Mouse (Mus musculus) limb, embryonic 14.5 days (tissue): ENCODE data around the gene Sort1. TPM values are rescaled to one million over a fixed set of nuclear protein-coding genes. Genes with fewer than 3 reads are reported as not detected.
A peak's percentile ranks its signal among the peaks of the same experiment; 100 is the strongest.

Experiments
- ATAC-seq: fragments of 200-750 bp; cut with Nextera tagmentation; 2 replicates; pipeline ENCODE4 v1.8.0; 2017; ENCODE audit warnings: low read depth, moderate number of reproducible peaks, moderate TSS enrichment; ENCODE audit not compliant: low FRiP score
- DNase-seq: peaks from one replicate; pipeline ENCODE4 v3.0.0-alpha.2; 2015; ENCODE audit warnings: low spot score
- H3K27ac ChIP-seq: fragments of 300-500 bp; sonication (generic); replicated peaks from 2 replicates; pipeline ENCODE4 v1.5.1; 2014; ENCODE audit warnings: low read depth, mild to moderate bottlenecking, low read length, moderate library complexity, mixed read lengths
- H3K27me3 ChIP-seq: fragments of 300-500 bp; sonication (generic); 2 replicates; pipeline ENCODE4 v1.6.1; 2014; ENCODE audit warnings: low read length, mixed read lengths; ENCODE audit not compliant: control insufficient read depth, insufficient read depth
- H3K36me3 ChIP-seq: fragments of 300-500 bp; sonication (generic); 2 replicates; pipeline ENCODE4 v1.6.1; 2014; ENCODE audit warnings: mild to moderate bottlenecking, low read length, moderate library complexity, mixed read lengths; ENCODE audit not compliant: control insufficient read depth, insufficient read depth
- H3K4me1 ChIP-seq: fragments of 300-500 bp; sonication (generic); 2 replicates; pipeline ENCODE4 v1.6.1; 2014; ENCODE audit warnings: antibody characterized with exemption, low read length, mixed read lengths; ENCODE audit not compliant: control insufficient read depth, insufficient read depth
- H3K4me2 ChIP-seq: fragments of 300-500 bp; sonication (generic); replicated peaks from 2 replicates; pipeline ENCODE4 v1.6.1; 2014; ENCODE audit warnings: low read depth, mild to moderate bottlenecking, low read length, moderate library complexity; ENCODE audit not compliant: severe bottlenecking
- H3K4me3 ChIP-seq: fragments of 300-500 bp; sonication (generic); replicated peaks from 2 replicates; pipeline ENCODE4 v1.5.1; 2014; ENCODE audit warnings: low read length
- H3K9ac ChIP-seq: fragments of 300-500 bp; sonication (generic); 2 replicates; pipeline ENCODE4 v1.6.1; 2014; ENCODE audit warnings: mild to moderate bottlenecking, low read depth, low read length, moderate library complexity; ENCODE audit not compliant: severe bottlenecking
- H3K9me3 ChIP-seq: fragments of 300-500 bp; sonication (generic); 2 replicates; pipeline ENCODE4 v1.6.1; 2016; ENCODE audit warnings: low read length; ENCODE audit not compliant: control insufficient read depth
- POLR2A ChIP-seq: fragments of 200-500 bp; IDR thresholded peaks from 2 replicates; pipeline ENCODE4 v1.8.0; 2012; ENCODE audit warnings: inconsistent platforms, mild to moderate bottlenecking, moderate library complexity, borderline replicate concordance; ENCODE audit not compliant: insufficient read depth, insufficient read length; ENCODE audit errors: extremely low read depth
- WGBS: fragments of 180-500 bp; shearing (Covaris S2); extraction: QIAGEN DNeasy Blood & Tissue Kit; methylation state at CpG from one replicate; pipeline ENCODE4 v1.1.7; 2014; 5-methylcytosine and 5-hydroxymethylcytosine counted together
- polyA plus RNA-seq, 2 experiments: library from polyadenylated mRNA; depleted of rRNA in 1 of 2; stranded (reverse) in 1 of 2; unstranded in 1 of 2; fragments of >200 nt; fragmentation: Nextera tagmentation in 1 of 2; extraction: Ambion mirVana in 1 of 2; gene quantifications; 2 replicates each; pipeline versions ENCODE4 v1.2.1 to v1.2.3; 2012 to 2014

Gene Sort1
- polyA plus RNA-seq, 2 experiments, result 17.9 to 30.4 TPM

DNA sequence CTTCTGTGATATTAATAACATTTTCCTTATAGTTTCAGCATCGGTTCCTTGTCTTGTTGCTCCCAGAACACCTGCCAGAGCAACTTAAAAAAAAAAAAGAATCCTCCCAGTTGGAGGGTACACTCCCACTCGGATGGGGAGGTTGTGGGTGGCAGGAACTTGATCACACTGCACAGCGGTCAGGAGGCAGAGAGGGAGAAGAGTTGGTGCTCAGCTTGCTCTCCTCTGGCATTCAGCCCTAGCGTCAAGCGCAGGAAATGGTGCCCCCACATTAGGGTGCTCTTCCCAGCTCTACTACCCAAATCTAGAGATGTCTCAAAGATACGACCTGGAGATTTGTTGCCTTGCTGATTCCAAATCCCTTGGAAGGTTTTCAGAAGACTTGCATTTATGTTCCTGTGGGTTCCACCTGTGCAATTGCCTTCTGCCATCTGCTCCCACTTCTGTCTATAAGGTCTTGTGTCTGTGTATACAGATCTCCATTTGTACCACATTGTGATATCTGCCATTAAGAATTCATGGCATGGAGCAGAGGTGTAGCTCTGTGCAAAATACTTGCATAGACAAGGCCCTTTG, 16.7 kb downstream of the Sort1 start:
- DNase-seq, result no peak
- Histone ChIP-seq H3K9me3 (no peaks in the 10 kb centered on the region), H3K27me3 (no peaks in the 10 kb centered on the region), H3K4me1 (peaks cover 15% of the 10 kb centered on the region), H3K4me2 (no peak overlapping the region), H3K36me3 (0 out of 2 replicates have a peak, but pooled peaks cover 3% of the 10 kb centered on the region), H3K27ac (no peak overlapping the region), H3K4me3 (no peak overlapping the region), H3K9ac (no peak overlapping the region)
- TF ChIP-seq POLR2A, result no peak
- ATAC-seq, result no peak
- 84% methylated on average over 6 of the region's 6 CpGs for WGBS

DNA sequence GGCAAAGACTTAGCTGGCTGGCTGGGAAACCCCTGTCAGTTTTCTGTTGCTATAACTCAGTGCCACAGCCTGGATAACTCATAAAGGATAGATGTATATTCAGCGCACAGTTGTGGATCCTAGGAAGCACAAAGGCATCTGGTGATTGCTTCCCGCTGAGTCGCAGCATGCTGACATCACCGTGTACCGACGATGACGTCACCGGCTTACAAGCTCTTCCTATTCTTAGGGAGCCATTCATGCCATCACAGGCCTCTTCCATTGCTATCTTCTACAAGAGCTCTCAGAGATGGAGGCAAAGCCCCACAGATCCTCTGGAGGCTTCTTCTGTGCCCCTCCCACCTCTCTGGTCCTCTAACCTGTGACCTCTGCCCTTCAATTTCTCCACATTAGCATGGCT, 19.8 kb downstream of the Sort1 start:
- no peak overlapping the region for H3K4me3 ChIP-seq
- no peak overlapping the region for H3K4me2 ChIP-seq
- H3K36me3 ChIP-seq, result 0 out of 2 replicates have a peak, but pooled peaks cover 3% of the 10 kb centered on the region
- no peak for TF ChIP-seq POLR2A
- peaks cover 7% of the 10 kb centered on the region; the same call in 1 of the 2 replicates for H3K4me1 ChIP-seq
- no peaks in the 10 kb centered on the region for H3K27me3 ChIP-seq
- H3K9me3 ChIP-seq, result no peaks in the 10 kb centered on the region
- ATAC-seq, result no peak
- WGBS, result 91% methylated on average over 8 of the region's 8 CpGs
- no peak for DNase-seq
- H3K27ac ChIP-seq, result no peak overlapping the region
- no peak overlapping the region for H3K9ac ChIP-seq

DNA sequence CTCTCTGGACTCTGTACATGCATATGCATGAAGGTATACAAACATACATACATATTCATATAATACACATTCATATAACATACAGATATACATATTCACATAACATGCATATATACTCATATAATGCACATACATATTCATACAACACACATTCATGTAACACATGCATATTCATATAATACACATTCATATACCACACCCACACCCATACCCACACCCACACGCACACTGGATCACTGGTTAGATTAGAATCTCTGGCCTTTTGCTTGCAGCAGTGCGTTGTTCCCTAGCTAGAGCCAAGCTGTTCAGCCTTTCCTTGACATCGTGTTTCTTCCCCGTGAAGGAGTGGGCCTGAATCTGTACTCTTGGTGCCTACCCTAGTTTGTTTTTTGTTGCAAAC, 20.9 kb downstream of the Sort1 start:
- H3K4me1 ChIP-seq, result peaks cover 7% of the 10 kb centered on the region; the same call in 1 of the 2 replicates
- ATAC-seq (no peak), DNase-seq (no peak)
- H3K4me3 ChIP-seq, result no peak overlapping the region
- no peak overlapping the region for H3K4me2 ChIP-seq
- H3K27ac ChIP-seq, result no peak overlapping the region
- no peak overlapping the region for H3K9ac ChIP-seq
- H3K36me3 ChIP-seq, result 0 out of 2 replicates have a peak, but pooled peaks cover 3% of the 10 kb centered on the region
- no peaks in the 10 kb centered on the region for H3K27me3 ChIP-seq
- 88% methylated on average over 4 of the region's 4 CpGs for WGBS
- TF ChIP-seq POLR2A, result no peak
- no peaks in the 10 kb centered on the region for H3K9me3 ChIP-seq

DNA sequence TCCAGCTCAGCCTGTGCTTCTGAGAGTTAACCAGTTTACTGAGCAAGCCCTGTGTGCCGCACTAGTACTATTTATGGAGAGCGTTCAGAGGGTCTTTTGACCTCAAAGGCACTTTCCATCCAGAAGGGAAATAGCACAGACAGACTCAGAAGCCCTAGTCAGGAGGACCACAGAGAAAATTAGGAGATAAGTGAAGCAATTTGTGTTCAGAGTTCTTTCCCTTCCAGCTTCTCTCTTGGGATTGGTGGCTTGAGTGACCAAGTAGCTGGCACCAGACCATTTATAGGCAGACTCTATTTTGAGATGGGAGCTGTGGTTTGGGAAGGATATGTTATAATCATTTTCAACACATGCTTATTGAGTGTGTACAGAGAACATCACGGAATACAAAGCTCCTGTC, 22.5 kb downstream of the Sort1 start:
- Histone ChIP-seq H3K27me3 (no peaks in the 10 kb centered on the region), H3K4me2 (no peak overlapping the region), H3K36me3 (peaks cover 7% of the 10 kb centered on the region; the same call in 1 of the 2 replicates), H3K9ac (no peak overlapping the region), H3K9me3 (no peaks in the 10 kb centered on the region), H3K4me3 (no peak overlapping the region), H3K4me1 (peaks cover 7% of the 10 kb centered on the region; the same call in 1 of the 2 replicates), H3K27ac (peak overlapping the region; percentile 35; the same call in 1 of the 2 replicates)
- 60% methylated on average over 3 of the region's 3 CpGs for WGBS
- no peak for TF ChIP-seq POLR2A
- no peak for ATAC-seq
- no peak for DNase-seq

DNA sequence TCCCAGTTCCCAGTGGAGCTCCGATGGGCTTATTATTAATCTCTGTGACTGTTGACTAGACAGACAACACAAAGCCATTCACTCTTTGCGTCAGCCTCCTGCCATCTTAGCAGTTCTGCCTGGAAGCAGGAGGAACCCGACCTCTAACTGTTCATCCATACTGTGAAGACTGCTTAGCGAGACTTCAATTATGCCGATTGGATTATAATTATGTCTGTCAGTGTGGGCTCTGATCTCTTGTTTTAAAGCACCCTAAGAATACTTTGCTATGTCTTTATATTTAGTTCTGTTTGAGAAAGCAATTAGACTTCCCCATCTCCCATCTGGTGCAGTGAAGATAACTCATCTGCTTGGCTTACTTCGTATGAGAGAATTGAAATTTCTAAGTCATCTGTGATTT, 23.6 kb downstream of the Sort1 start:
- ATAC-seq, result no peak
- WGBS, result 81% methylated on average over 6 of the region's 6 CpGs

DNA sequence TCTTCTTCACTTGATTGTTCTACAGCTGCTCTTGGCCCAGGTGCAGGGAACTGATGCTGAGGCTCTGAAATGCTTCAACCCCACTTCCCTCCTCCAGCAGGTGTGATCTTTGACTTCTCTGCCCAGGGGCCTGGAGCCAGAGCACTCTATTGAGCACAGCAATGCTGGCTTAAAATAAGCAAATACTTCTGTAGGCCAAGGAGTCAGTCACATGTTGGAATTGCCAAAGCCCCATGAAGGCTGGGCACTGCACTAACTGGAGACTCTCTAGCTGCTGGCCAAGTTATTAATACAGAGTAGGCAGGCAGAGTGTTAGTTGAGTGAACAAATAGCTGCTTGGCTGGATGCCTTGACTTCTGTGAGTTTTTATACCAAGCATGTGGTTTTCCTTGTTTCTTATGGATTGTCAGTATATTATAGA, 27.0 kb downstream of the Sort1 start:
- DNase-seq (peak; percentile 58), ATAC-seq (no peak)
- no peak overlapping the region for H3K27ac ChIP-seq

More for the DNA sequence above, 23.6 kb downstream of the Sort1 start:
- Histone ChIP-seq H3K27me3 (no peaks in the 10 kb centered on the region), H3K9ac (no peak overlapping the region), H3K36me3 (peaks cover 7% of the 10 kb centered on the region; the same call in 1 of the 2 replicates), H3K4me3 (no peak overlapping the region), H3K4me1 (peaks cover 7% of the 10 kb centered on the region; the same call in 1 of the 2 replicates), H3K4me2 (no peak overlapping the region), H3K9me3 (no peaks in the 10 kb centered on the region), H3K27ac (no peak overlapping the region)
- DNase-seq, result no peak
- TF ChIP-seq POLR2A, result no peak

More for the DNA sequence above, 27.0 kb downstream of the Sort1 start:
- peaks cover 2% of the 10 kb centered on the region; the same call in 1 of the 2 replicates for H3K4me1 ChIP-seq
- no peak overlapping the region for H3K9ac ChIP-seq
- H3K27me3 ChIP-seq, result no peaks in the 10 kb centered on the region
- H3K4me3 ChIP-seq, result no peak overlapping the region
- H3K9me3 ChIP-seq, result no peaks in the 10 kb centered on the region
- H3K4me2 ChIP-seq, result no peak overlapping the region
- no peak for TF ChIP-seq POLR2A
- peaks cover 3% of the 10 kb centered on the region; the same call in 1 of the 2 replicates for H3K36me3 ChIP-seq
